9 mouse cellular contexts compared by ENCODE assay signal in genomic region chr4:152157779-152158584, GRCm38 (mm10). TPM values are rescaled to one million over a fixed set of nuclear protein-coding genes. Genes with fewer than 3 reads are reported as not detected.
DNase-seq lines count a peak whose midpoint lies in the region; ATAC-seq and TF ChIP-seq lines count a peak whose summit lies in the region.
"Had no signal": no experiment of that assay in that cellular context is flagged by ENCODE, and none has a peak within 500 bp of the region (broad histone marks: within the 10 kb centered on the region; RNA-seq: fewer than 3 reads in every experiment).

No protein-coding gene starts in this region.

- 7% methylated on average over 21 of the region's 21 CpGs for whole genome bisulfite sequencing in thymus, adult 2 months
- WGBS in heart, embryonic 13.5 days = 14% methylated on average over 21 of the region's 21 CpGs

- DNase-seq in adrenal gland, postnatal 14 days = peak; percentile 61
- DNase-seq in adrenal gland, adult 2 months = no peak
- DNase-seq in thymus, adult 2 months = peak; percentile 58
- no peak for DNase-seq in thymus, adult 18-20 months
- DNase-seq in left cerebral cortex, postnatal 25 days (ENCODE audit: low spot score in 2 of 2) = peak; percentile 41 to 43
- DNase-seq in mesoderm, embryonic 11.5 days (ENCODE audit: low read depth, low spot score) = peak; percentile 60
- DNase-seq in thymus, postnatal 14 days = peak; percentile 63

- peak; percentile 15; the same call in 1 of the 2 replicates for TF ChIP-seq CTCF in thymus, adult 2 months (IDR thresholded peaks at IDR 0.05; ENCODE audit: borderline replicate concordance, control insufficient read depth, extremely low read depth, insufficient read depth, low read length, poor library complexity)

- peak overlapping the region; percentile 66 for H3K4me2 ChIP-seq in heart, embryonic 13.5 days

- H3K27ac ChIP-seq in thymus, adult 2 months (ENCODE audit: control insufficient read depth, insufficient read depth, low read length) = no peak overlapping the region
- no peak overlapping the region for H3K27ac ChIP-seq in heart, embryonic 13.5 days (replicated peaks)

- H3K27me3 ChIP-seq in thymus, adult 2 months (ENCODE audit: control insufficient read depth, insufficient read depth, low read length) = peaks cover 17% of the 10 kb centered on the region; the same call in 1 of the 2 replicates
- peaks cover 96% of the 10 kb centered on the region for H3K27me3 ChIP-seq in heart, embryonic 13.5 days (replicated peaks)

- H3K36me3 ChIP-seq in thymus, adult 2 months (ENCODE audit: control insufficient read depth, insufficient read depth, low read length) = no peaks in the 10 kb centered on the region
- no peaks in the 10 kb centered on the region for H3K36me3 ChIP-seq in heart, embryonic 13.5 days

- ATAC-seq in heart, embryonic 13.5 days (ENCODE audit: extremely low read depth, insufficient number of reproducible peaks, low FRiP score, low TSS enrichment) = no peak

- intact Hi-C loops in left cerebral cortex, postnatal 25 days (cut with DNase I) = no loop called here

- peaks cover 23% of the 10 kb centered on the region for H3K4me1 ChIP-seq in thymus, adult 2 months (replicated peaks; ENCODE audit: control insufficient read depth, insufficient read depth, low read length)
- H3K4me1 ChIP-seq in heart, embryonic 13.5 days = peaks cover 28% of the 10 kb centered on the region

- TF ChIP-seq POLR2A in thymus, adult 2 months (IDR thresholded peaks at IDR 0.05; ENCODE audit: control insufficient read depth, extremely low read depth, insufficient read depth, low read length, poor library complexity) = no peak

- no peaks in the 10 kb centered on the region for H3K9me3 ChIP-seq in heart, embryonic 13.5 days

- H3K9ac ChIP-seq in heart, embryonic 13.5 days = peak overlapping the region; percentile 50

- no peak overlapping the region for H3K4me3 ChIP-seq in thymus, adult 2 months (ENCODE audit: control insufficient read depth, insufficient read depth, low read length)
- peak overlapping the region; percentile 43 for H3K4me3 ChIP-seq in heart, embryonic 13.5 days

RNA-seq across cellular contexts. Expression of gene Hes2, which starts 0.7 kb away (rescaled TPM):
- total RNA-seq in adrenal gland, postnatal 14 days (2021) = not detected in 2 replicates
- not detected for total RNA-seq in adrenal gland, adult 2 months (2021)
- 0.57 TPM in 1 of 2 replicates, not detected in the other for polyA plus RNA-seq in adrenal gland, adult 2 months (2012; rRNA removed)
- 0.07 and 0.20 TPM in 2 replicates for polyA plus RNA-seq in thymus, adult 2 months (2012; rRNA removed)
- polyA plus RNA-seq in heart, embryonic 13.5 days (2015; fragmentation: Nextera tagmentation; extraction: Ambion mirVana) = not detected in 2 replicates
- total RNA-seq in left cerebral cortex, postnatal 25 days (2021) = not detected
- total RNA-seq: layer of hippocampus, adult 18-20 months had no signal

RNA-seq across cellular contexts. Expression of gene Espn, which starts 5.8 kb away (rescaled TPM):
- total RNA-seq in adrenal gland, postnatal 14 days (2021) = 0.71 and 0.96 TPM in 2 replicates
- 1 to 10 TPM; 1.7 to 2.3 TPM for total RNA-seq in adrenal gland, adult 2 months (2021)
- polyA plus RNA-seq in adrenal gland, adult 2 months (2012; rRNA removed) = 8.3 and 10.4 TPM in 2 replicates
- polyA plus RNA-seq in thymus, adult 2 months (2012; rRNA removed) = 5.7 and 6.5 TPM in 2 replicates
- 0.87 and 1.1 TPM in 2 replicates for polyA plus RNA-seq in heart, embryonic 13.5 days (2015; fragmentation: Nextera tagmentation; extraction: Ambion mirVana)
- total RNA-seq in left cerebral cortex, postnatal 25 days (2021) = 1 to 10 TPM in 1 of 2 experiments, under 1 TPM in 1; 0.73 to 1.2 TPM

RNA-seq across cellular contexts. Expression of gene Acot7, which starts 20.0 kb away (rescaled TPM):
- 32.2 and 34.2 TPM in 2 replicates for total RNA-seq in adrenal gland, postnatal 14 days (2021)
- 10 to 100 TPM; 43.4 to 65.0 TPM for total RNA-seq in adrenal gland, adult 2 months (2021)
- 22.1 and 25.5 TPM in 2 replicates for polyA plus RNA-seq in adrenal gland, adult 2 months (2012; rRNA removed)
- polyA plus RNA-seq in thymus, adult 2 months (2012; rRNA removed) = 56.6 and 80.8 TPM in 2 replicates
- polyA plus RNA-seq in heart, embryonic 13.5 days (2015; fragmentation: Nextera tagmentation; extraction: Ambion mirVana) = 73.9 and 84.7 TPM in 2 replicates
- 100 to 1,000 TPM; 308 to 337 TPM for total RNA-seq in left cerebral cortex, postnatal 25 days (2021)

RNA-seq across cellular contexts. Expression of gene Tnfrsf25, which starts 42.2 kb away (rescaled TPM):
- total RNA-seq in adrenal gland, postnatal 14 days (2021) = 2.9 and 4.8 TPM in 2 replicates
- 1 to 10 TPM in 1 of 2 experiments, under 1 TPM in 1; 0.79 to 1.3 TPM for total RNA-seq in adrenal gland, adult 2 months (2021)
- polyA plus RNA-seq in adrenal gland, adult 2 months (2012; rRNA removed) = 2.5 TPM in 2 replicates
- 19.9 and 20.6 TPM in 2 replicates for polyA plus RNA-seq in thymus, adult 2 months (2012; rRNA removed)
- polyA plus RNA-seq in heart, embryonic 13.5 days (2015; fragmentation: Nextera tagmentation; extraction: Ambion mirVana) = 0.73 and 0.80 TPM in 2 replicates
- 10 to 100 TPM; 13.5 to 18.0 TPM for total RNA-seq in left cerebral cortex, postnatal 25 days (2021)

Comparison
In these comparisons a context has a peak if more than half of its experiments do, and no peak if none do; other contexts are left out.
1. DNase-seq: peak in adrenal gland, postnatal 14 days (single experiment), thymus, adult 2 months (single experiment), left cerebral cortex, postnatal 25 days (2 of 2), mesoderm, embryonic 11.5 days (single experiment) and thymus, postnatal 14 days (single experiment); none in adrenal gland, adult 2 months (single experiment) and thymus, adult 18-20 months (0 of 2).